Mouse (Mus musculus) lung, embryonic 14.5 days (tissue): Measurements from ENCODE around the gene Tet1. TPM values are rescaled to one million over a fixed set of nuclear protein-coding genes. Genes with fewer than 3 reads are reported as not detected.
A peak's percentile ranks its signal among the peaks of the same experiment; 100 is the strongest.

Source experiments
- ATAC-seq: fragments of 200-750 bp; cut with Nextera tagmentation; 2 replicates; pipeline ENCODE4 v1.8.0; 2017; ENCODE audit warnings: mild to moderate bottlenecking, moderate TSS enrichment, moderate library complexity; ENCODE audit not compliant: insufficient read depth
- DNase-seq: peaks from one replicate; pipeline ENCODE4 v3.0.0-alpha.2; 2015
- H3K27ac ChIP-seq: fragments of 300-500 bp; sonication (generic); 2 replicates; pipeline ENCODE4 v1.5.1; 2014; ENCODE audit warnings: low read depth, mild to moderate bottlenecking, moderate library complexity
- H3K27me3 ChIP-seq: fragments of 300-500 bp; sonication (generic); 2 replicates; pipeline ENCODE4 v1.6.1; 2014; ENCODE audit warnings: low read length, control low read depth; ENCODE audit not compliant: insufficient read depth
- H3K36me3 ChIP-seq: fragments of 300-500 bp; sonication (generic); 2 replicates; pipeline ENCODE4 v1.6.1; 2014; ENCODE audit warnings: control low read depth; ENCODE audit not compliant: insufficient read depth
- H3K4me1 ChIP-seq: fragments of 300-500 bp; sonication (generic); 2 replicates; pipeline ENCODE4 v1.6.1; 2014; ENCODE audit warnings: antibody characterized with exemption, control low read depth; ENCODE audit not compliant: insufficient read depth
- H3K4me2 ChIP-seq: fragments of 300-500 bp; sonication (generic); 2 replicates; pipeline ENCODE4 v1.6.1; 2014; ENCODE audit warnings: mild to moderate bottlenecking
- H3K4me3 ChIP-seq: fragments of 300-500 bp; sonication (generic); 2 replicates; pipeline ENCODE4 v1.5.1; 2014; ENCODE audit warnings: low read depth, low read length
- H3K9ac ChIP-seq: fragments of 300-500 bp; sonication (generic); 2 replicates; pipeline ENCODE4 v1.6.1; 2014
- H3K9me3 ChIP-seq: fragments of 300-500 bp; sonication (generic); 2 replicates; pipeline ENCODE4 v1.6.1; 2016; ENCODE audit warnings: low read depth, low read length, control low read depth
- CTCF ChIP-seq: IDR thresholded peaks from 2 replicates; pipeline ENCODE4 v1.5.1; 2016; ENCODE audit warnings: antibody characterized with exemption, low read depth
- WGBS: fragments of 180-500 bp; shearing (Covaris S2); extraction: QIAGEN DNeasy Blood & Tissue Kit; methylation state at CpG from one replicate; pipeline ENCODE4 v1.1.7; 2014; 5-methylcytosine and 5-hydroxymethylcytosine counted together
- polyA plus RNA-seq: library from polyadenylated mRNA; unstranded; fragments of >200 nt; fragmentation: Nextera tagmentation; extraction: Ambion mirVana; gene quantifications from 2 replicates; pipeline ENCODE4 v1.2.1, GENCODE M21; 2014

Gene Tet1
- polyA plus RNA-seq, 1 experiment from 2014 or later = 34.8 TPM

DNA sequence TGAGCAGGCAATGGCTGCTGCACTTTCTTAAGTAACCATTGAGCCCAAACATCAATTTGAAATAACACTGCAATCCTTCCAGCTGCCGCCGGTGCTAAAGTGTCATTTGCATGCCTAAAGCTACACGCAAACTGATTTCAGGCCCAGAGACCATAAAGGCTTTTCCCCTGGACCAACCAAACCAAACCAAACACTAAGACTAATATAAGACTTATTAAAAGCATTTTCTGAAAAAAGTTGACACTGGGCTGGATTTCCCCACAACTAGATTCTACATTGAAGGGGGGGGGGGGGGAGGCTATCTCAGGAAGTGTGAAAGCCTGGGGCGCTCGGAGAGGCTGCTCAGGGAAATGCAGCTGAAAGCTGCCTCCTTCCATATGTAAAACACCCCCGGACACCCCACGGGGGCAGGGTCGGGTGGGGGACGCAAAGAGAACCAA lies 24.8 kb downstream of the Tet1 start:
- ATAC-seq (no peak), DNase-seq (peak; percentile 40)
- Histone ChIP-seq H3K27ac (no peak overlapping the region), H3K4me2 (no peak overlapping the region), H3K4me1 (no peaks in the 10 kb centered on the region), H3K9ac (no peak overlapping the region), H3K9me3 (no peaks in the 10 kb centered on the region), H3K4me3 (no peak overlapping the region), H3K27me3 (no peaks in the 10 kb centered on the region), H3K36me3 (peaks cover 5% of the 10 kb centered on the region)
- TF ChIP-seq CTCF = 0 out of 2 replicates have a peak, but pooled peaks have one; percentile 4
- WGBS = 17% methylated on average over 9 of the region's 9 CpGs

DNA sequence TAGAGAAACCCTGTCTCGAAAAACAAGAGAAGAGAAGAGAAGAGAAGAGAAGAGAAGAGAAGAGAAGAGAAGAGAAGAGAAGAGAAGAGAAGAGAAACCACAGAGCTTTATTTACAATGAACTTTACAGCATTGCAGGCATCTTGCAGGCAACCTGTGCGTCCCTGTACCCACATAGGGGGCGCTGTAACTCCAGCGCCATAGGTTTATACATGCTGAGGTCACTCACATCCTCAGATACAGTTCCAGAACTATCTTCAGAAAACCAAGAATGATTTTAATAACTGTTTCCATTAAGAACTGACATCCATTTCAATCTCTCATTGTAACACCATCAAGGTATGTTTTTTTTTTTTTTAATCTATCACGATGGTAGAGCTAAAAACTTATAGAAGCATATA lies 27.6 kb downstream of the Tet1 start:
- Histone ChIP-seq H3K4me3 (no peak overlapping the region), H3K4me1 (no peaks in the 10 kb centered on the region), H3K9ac (no peak overlapping the region), H3K27me3 (no peaks in the 10 kb centered on the region), H3K4me2 (no peak overlapping the region), H3K9me3 (no peaks in the 10 kb centered on the region), H3K27ac (no peak overlapping the region), H3K36me3 (peaks cover 18% of the 10 kb centered on the region)
- DNase-seq = peak; percentile 52
- TF ChIP-seq CTCF = peak; percentile 50
- 45% methylated on average over 5 of the region's 5 CpGs for WGBS
- ATAC-seq = no peak

DNA sequence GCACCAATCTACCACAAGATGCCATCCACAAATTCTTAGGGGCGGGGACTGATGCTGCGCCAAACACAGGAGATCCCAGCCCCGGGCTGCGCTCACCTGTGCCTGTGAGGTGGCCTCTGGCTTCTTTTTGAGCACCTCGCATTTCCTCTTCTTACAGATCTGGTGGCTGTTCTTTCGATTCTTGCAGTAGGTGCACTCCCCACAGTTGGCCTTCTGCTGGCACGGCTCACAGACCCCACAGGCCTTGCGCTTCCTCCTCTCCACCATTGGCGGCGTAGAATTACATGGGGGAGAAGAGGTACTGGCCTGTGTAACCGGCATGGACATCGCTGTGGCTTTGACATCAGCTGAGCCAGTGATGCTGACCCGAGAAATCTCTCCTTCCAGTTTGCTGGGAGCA lies 30.7 kb downstream of the Tet1 start:
- no peak for TF ChIP-seq CTCF
- WGBS = 87% methylated on average over 13 of the region's 13 CpGs
- H3K4me1 ChIP-seq = no peaks in the 10 kb centered on the region

DNA sequence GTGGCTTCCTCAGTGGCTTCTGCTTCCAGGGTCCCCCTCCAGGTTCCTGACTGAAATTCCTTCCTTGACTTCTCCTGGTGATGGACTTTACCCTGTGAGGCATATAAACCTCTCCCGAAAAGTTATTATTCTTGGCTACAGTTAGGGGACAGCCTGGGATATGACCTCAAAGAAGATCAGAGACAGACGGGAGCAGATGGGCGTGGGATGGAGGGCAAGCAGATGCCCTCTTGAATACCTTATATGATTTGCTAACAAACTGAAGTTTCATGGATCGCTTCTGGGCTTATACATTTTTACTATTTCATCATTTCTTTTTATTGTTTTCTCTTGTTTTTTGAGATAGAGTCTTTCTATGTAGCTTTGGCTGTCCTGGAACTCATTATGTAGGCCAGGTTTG lies 33.2 kb downstream of the Tet1 start:
- no peaks in the 10 kb centered on the region for H3K27me3 ChIP-seq
- H3K9ac ChIP-seq = no peak overlapping the region
- ATAC-seq = no peak
- H3K4me1 ChIP-seq = no peaks in the 10 kb centered on the region
- H3K27ac ChIP-seq = no peak overlapping the region
- H3K36me3 ChIP-seq = peaks cover 18% of the 10 kb centered on the region
- no peak overlapping the region for H3K4me2 ChIP-seq
- no peak overlapping the region for H3K4me3 ChIP-seq
- no peaks in the 10 kb centered on the region for H3K9me3 ChIP-seq
- no peak for DNase-seq
- TF ChIP-seq CTCF = no peak
- WGBS = 84% methylated on average over 4 of the region's 4 CpGs

More for the DNA sequence above, 30.7 kb downstream of the Tet1 start:
- Histone ChIP-seq H3K36me3 (peaks cover 18% of the 10 kb centered on the region), H3K9me3 (no peaks in the 10 kb centered on the region), H3K4me2 (no peak overlapping the region), H3K27me3 (no peaks in the 10 kb centered on the region), H3K4me3 (no peak overlapping the region), H3K27ac (no peak overlapping the region), H3K9ac (no peak overlapping the region)
- no peak for ATAC-seq
- DNase-seq = no peak

DNA sequence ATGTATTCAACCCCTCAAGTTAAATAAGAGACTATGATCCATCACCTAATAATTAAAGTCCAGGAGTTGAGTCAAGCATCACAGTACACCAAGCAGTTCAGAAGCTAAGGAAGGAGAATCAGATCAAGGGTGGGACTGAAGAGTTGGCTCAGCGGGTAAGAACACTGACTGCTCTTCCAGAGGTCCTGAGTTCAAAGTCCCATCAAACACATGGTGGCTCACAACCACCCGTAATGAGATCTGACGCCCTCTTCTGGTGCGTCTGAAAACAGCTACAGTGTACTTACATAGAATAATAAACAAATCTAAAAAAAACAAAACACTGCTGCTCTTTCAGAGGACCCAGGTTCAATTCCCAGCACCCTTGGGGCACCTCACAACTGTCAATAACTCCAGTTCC lies 34.0 kb downstream of the Tet1 start:
- Histone ChIP-seq H3K4me1 (no peaks in the 10 kb centered on the region), H3K9me3 (no peaks in the 10 kb centered on the region), H3K9ac (no peak overlapping the region), H3K4me2 (no peak overlapping the region), H3K27me3 (no peaks in the 10 kb centered on the region), H3K36me3 (peaks cover 18% of the 10 kb centered on the region), H3K27ac (no peak overlapping the region), H3K4me3 (no peak overlapping the region)
- TF ChIP-seq CTCF = no peak
- no peak for ATAC-seq
- 66% methylated on average over 4 of the region's 4 CpGs for WGBS
- DNase-seq = no peak

DNA sequence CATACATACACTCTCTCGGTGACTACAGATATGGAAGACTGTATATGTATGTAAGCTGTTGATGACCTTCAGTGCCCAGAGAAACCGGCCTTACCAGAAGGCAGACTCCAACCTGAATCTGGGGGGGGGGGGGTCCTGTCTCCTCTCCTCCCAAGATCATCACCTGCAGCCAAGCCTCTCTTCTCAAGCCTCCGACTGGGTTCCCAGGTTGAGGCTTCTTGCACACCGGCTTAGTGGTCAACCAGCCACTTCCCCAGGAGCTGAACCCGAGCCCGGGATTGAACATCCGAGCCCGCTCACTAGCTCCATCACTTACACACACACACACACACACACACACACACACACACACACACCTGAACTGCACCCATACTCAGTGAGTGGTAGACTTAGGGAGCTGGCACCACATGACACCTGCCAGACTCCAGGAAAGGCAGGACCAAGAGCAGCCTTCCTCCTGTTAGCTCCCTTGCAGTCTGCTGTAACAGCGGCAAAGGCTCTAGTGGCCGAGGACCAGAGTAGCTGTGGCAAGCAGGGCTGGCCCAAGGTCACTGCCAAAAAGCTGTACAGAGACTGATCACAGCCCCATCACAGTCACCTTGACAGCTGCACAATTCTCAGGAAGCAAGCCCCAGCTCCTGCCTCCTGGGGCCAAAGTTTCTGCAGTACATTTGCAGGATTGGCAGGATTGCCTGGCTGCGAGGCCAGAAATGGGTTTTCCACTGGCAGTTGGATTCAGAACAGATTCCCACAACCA lies 42.6 kb downstream of the Tet1 start:
- no peaks in the 10 kb centered on the region; the same call in 1 of the 2 replicates for H3K36me3 ChIP-seq
- peaks cover 10% of the 10 kb centered on the region; the same call in 1 of the 2 replicates for H3K4me1 ChIP-seq
- peak; percentile 28 for DNase-seq
- TF ChIP-seq CTCF = no peak
- H3K27ac ChIP-seq = peak overlapping the region; percentile 96; the same call in 1 of the 2 replicates
- peak overlapping the region; percentile 70; the same call in 1 of the 2 replicates for H3K9ac ChIP-seq
- 22% methylated on average over 11 of the region's 11 CpGs for WGBS
- no peaks in the 10 kb centered on the region for H3K27me3 ChIP-seq
- peak; percentile 25; the same call in 1 of the 2 replicates for ATAC-seq
- H3K9me3 ChIP-seq = no peaks in the 10 kb centered on the region
- H3K4me3 ChIP-seq = peak overlapping the region; percentile 46
- peak overlapping the region; percentile 95 for H3K4me2 ChIP-seq

DNA sequence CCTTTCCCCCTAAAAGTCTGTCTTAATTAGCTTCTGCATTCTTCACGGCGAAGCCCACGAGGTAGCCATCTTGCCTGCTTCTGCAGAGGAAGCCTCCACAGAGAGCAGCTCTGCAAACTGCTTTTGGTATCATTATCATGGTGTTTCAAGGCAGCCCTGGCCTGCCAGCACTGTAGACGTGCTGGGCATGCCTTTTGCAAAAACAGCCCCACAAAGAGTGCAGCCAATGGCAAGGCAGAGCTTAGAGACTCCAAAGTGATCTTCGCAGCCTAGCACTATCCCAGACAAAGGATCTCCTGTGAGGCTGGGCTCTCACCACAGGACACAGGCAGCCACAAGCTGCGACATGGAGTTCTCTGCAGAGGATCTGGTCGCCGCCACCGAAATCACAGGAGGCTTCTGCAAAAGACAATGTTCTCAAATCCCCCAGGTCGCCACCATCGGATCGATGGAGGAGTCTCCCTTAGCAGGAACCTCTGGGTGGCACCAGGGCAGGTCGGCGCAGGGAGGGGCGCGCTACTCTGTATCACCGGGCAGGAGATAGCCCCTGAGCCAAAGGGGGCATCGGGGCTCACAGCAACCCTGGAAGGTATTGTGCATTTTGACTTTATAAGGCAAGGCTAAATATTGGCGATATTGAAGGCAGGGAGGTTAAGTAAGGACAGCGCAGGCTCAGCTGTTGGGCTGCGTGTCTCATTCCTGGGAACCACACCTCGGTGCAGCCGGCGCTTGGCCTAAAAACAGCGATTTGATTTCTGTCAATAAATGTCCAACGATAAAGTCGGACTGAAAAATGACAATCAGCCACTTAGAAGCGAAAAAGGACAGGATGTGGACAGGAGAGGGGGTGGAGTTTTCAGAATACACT lies 43.4 kb downstream of the Tet1 start:
- Histone ChIP-seq H3K4me2 (peak overlapping the region; percentile 95), H3K27me3 (no peaks in the 10 kb centered on the region), H3K4me1 (peaks cover 10% of the 10 kb centered on the region; the same call in 1 of the 2 replicates), H3K9ac (peak overlapping the region; percentile 70), H3K27ac (peak overlapping the region; percentile 96), H3K4me3 (peak overlapping the region; percentile 46), H3K36me3 (no peaks in the 10 kb centered on the region; the same call in 1 of the 2 replicates), H3K9me3 (no peaks in the 10 kb centered on the region)
- TF ChIP-seq CTCF = no peak
- DNase-seq (peak; percentile 93), ATAC-seq (peak; percentile 99)
- WGBS = under 1% methylated on average over 28 of the region's 28 CpGs
